Mouse (Mus musculus) A20 (cell line): Measurements from ENCODE around the gene Gm13212.
"Not testable (repeated sequence)": the region's sequence is repeated elsewhere in the genome, so short reads cannot be mapped to it uniquely, and the experiment has no call there.

ENCODE experiments used
- DNase-seq: peaks from one replicate; pipeline ENCODE4 v3.0.0-alpha.2; 2011; ENCODE audit warnings: low read depth, low spot score

Gm13212 gene

GRCm38 (mm10) chr4:145585078-145585477 lies at the start of gene Gm13212:
Gene Gm13212 (plus strand): TSS chr4:145585166.
- DNase-seq, result peak; percentile 12

DNA sequence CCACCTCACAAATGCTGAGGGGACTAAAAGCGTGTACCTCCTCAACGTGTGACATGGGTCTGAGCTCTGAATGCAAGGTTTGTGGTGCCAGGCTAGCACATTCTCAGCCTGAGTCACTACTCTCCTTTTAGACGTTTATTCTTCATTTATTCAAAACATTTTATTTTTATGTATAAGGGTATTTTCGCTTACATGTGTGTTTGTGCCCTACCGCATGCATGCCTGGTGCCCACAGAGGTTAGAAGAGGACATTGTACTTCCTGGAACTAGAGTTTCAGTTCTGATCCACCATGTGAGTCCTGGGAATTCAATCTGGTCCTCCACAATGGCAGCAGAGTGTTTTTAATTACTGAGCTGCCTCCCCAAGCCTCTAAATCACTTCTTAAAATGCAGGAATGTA lies 41.1 kb upstream of the Gm13212 start:
- DNase-seq, result not testable (repeated sequence)

DNA sequence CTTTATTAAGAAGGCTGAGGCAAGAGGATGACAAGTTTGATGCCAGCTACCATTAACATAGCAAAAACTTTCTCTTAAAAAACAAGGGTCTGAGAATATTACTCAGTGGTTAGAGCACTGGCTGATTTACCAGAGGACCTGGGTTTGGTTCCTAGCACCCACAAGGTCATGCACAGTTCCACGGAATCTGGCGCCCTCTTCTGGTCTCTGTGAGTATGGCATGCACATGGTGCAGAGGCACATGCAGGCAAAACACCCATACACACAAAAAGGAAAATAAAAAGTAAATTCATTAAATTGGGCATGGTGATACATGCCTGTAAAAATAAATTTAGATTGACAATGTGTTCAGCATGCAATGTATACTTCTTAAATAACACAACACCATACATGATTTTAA lies 39.9 kb upstream of the Gm13212 start:
- not testable (repeated sequence) for DNase-seq

DNA sequence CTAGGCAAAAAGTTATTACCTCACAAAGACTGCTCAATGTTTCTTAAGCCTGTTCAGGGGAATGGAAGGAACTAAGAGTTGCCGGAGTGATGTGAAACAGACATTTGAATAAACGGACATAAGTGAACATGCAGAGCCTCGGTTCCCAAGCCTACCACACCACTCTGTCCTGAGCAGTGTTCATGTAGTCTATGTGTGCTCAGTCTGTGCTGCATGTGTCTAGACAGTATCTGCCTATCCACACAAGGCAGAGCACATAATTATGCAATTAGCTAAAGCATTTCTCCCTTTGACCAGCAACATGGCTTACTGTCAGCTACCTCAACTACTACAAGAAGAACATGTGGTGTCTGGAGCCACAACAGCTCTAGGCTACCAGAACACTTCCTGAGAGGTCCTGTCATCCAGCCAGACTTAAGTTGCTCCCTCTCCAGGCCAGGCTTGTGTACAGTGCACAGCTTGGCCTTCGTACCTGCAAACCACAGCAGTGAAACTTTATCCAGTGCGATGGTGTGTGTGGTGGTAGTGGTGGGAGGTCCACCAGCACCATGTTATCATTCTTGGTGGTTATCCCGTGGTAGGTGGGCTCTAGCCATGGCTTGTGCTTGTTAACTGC lies 39.1 kb upstream of the Gm13212 start:
- DNase-seq, result not testable (repeated sequence)

GRCm38 (mm10) chr4:145546477-145546876 lies 38.5 kb upstream of the Gm13212 start:
- DNase-seq, result not testable (repeated sequence)

DNA sequence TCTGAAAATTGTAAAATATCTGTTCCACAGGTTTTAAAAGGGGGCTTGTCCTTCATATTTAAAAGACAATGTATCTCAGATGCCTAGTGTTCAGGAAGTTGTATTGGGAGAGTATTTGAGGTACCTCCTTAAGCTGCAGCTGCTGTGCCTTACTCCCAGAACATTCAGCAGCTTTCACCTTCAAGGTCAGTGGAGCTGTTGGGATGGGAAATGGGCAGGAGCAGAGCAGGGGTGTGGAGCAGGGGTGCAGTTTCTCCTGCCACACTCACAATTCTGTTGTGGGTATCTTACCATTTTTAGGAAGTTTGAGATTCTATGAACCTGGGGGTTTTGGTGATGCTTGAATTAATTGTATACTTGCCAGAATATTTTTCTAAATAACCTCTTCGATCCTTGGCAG lies 28.3 kb upstream of the Gm13212 start:
- DNase-seq, result no peak

GRCm38 (mm10) chr4:145559505-145560099 lies 25.4 kb upstream of the Gm13212 start:
- no peak for DNase-seq

GRCm38 (mm10) chr4:145564111-145564821 lies 20.7 kb upstream of the Gm13212 start:
- DNase-seq, result no peak

DNA sequence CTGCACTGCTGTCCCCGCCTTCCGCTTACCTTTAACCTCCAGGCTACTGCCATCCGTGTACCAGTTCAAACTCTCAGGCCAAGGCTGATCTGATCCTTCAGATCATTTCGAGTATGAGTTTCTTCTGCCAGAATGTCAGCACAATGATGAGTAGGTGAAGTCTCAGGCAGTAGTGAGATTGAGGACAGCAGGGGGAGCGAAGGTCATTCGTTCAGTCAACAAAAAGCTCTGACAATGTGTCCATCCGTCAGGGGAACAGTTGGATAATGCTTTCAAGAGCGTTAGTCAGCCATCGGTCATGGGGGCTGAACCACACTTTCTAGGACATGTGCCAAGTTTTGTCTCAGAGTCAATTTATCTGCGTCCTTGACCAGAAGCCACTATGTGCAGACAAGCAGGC lies 14.5 kb upstream of the Gm13212 start:
- not testable (repeated sequence) for DNase-seq

GRCm38 (mm10) chr4:145576623-145577022 lies 8.3 kb upstream of the Gm13212 start:
- DNase-seq, result not testable (repeated sequence)

DNA sequence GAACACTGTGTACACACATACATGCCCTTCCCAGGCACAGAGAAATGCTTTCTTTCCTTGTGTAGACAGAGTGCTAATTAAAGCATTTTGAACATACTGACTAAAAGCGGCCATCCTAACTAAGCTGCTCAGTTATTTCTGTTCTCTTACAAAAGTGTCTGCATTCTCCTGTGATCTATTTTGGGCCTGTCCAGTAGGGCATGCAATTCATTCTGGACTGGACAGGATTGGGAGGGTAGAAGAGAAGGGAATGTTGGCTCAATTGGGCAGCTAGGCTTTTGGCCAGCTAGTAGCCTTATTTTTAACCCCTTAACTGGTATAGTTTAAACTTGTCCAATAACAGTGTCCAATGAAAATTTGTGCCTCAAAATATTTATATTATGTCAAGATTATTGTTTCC lies 4.6 kb upstream of the Gm13212 start:
- not testable (repeated sequence) for DNase-seq

DNA sequence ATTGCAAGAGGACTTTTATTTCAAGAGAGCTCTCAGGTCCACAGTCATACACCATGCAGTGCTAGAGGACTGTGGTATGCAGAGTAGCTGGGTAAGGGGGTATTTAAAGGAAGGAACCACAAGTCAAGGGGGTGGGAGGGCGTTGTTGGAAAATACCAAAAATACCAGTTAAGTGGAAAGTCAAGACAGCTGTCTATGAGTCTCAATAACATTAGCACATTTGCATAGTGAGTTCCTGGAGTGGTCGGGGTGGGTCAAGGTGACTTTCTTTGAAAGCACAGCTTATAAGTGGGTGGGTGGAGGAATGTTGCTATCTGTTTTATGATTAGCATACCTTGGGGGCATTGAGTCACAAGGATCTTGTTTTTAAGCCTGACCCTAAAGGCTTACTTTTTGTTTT lies 1.1 kb downstream of the Gm13212 start:
- DNase-seq, result not testable (repeated sequence)

DNA sequence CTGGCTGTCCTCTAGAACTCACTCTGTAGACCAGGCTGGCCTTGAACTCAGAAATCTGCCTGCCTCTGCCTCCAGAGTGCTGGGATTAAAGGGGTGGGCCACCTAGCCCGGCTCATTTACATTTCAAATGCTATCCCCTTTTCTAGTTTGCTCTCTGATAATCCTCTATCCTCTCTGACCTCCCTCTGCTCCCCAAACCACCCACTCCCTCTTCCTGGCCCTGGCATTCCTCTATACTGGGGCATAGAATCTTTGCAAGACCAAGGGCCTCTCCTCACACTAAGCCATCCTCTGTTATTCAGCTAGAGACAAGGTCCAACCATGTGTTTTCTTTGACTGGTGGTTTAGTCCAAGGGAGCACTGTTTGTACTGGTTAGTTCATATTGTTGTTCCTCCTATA lies 9.2 kb downstream of the Gm13212 start:
- not testable (repeated sequence) for DNase-seq

GRCm38 (mm10) chr4:145594798-145595197 lies 9.8 kb downstream of the Gm13212 start:
- not testable (repeated sequence) for DNase-seq

DNA sequence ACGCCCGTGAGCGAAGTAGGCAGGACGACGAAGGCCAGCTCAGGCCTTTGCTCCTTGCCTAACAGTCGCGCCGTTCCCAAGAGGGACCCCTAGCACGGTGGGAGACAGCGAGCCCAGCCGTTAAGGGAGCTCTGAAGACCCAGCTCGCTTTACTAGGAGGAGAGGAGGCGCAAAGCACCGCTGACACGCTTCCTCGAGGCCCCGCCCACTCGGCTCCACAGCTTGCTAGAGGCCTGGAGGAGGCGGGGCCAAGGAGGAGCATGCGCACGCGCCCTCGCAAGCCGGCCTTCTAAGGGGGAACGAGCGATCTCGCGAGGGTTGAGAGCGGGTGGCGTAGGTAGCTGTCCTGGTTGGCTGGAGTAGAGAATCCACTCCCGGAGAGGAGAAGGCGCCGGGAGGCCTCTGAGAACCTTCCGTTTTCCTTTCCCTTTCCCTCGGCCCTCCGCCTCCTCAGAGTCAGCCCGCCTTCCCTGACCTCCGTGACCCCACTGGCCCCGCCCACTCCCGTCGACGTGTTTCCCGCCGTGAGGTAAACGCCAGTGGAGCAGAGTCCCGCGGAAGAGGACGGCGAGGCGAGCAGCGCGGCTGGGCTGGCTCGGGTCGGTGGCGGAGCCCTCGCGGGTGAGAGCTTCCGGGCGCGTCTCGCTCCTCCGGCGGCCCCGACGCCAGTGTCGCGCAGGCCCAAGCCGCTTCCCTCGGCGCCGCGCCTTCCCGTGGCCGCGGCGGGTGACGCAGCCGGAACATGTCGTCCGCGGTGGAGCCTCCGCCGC lies 55.6 kb downstream of the Gm13212 start:
- not testable (repeated sequence) for DNase-seq

DNA sequence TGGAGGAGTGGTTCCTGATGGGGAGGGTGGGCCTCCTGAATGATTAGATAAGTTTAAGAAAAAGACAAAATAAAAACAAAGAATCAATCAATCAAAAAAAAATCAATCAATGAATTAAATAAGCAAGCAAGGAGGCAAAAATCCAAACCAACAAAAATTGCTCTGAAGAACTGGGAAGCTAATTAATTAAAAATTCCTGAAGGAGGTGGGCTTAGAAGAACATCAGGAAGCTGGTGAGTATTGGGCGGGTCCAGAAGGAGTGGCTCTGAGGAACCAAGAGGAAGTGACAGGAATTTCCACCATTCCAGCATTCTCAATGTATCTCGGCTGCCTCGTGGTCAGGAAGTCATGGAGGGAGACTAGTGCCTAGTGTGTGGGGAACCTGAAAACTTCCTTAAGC lies 85.4 kb downstream of the Gm13212 start, which contains the start of gene Zfp980:
Gene Zfp980 (plus strand): TSS at position 301 of the 400 bp plus-strand sequence.
- DNase-seq, result not testable (repeated sequence)

- not testable (repeated sequence) for DNase-seq
Observed at GRCm38 (mm10) chr4:145674286-145674780, 89.4 kb downstream of the Gm13212 start.
